Mouse (Mus musculus): ENCODE results near the gene Slco1a5.

- TF ChIP-seq CTCF (IDR thresholded peaks at IDR 0.05; ENCODE audit: extremely low read depth, insufficient read depth, insufficient read length, insufficient replicate concordance) (no peak), POLR2A (IDR thresholded peaks at IDR 0.05; ENCODE audit: low read depth, low read length) (no peak)
Observed at GRCm38 (mm10) chr6:142211821-142212220, 111.0 kb downstream of the Slco1a5 start.
